Mouse (Mus musculus) myocyte (in vitro differentiated cells): ENCODE measurements at regions not wholly inside any gene's neighbourhood (a gene's known extent, or its start where the extent isn't known, plus 50 kb on each side); places are given as distances from the start of the nearest gene placed in this dataset.

ENCODE experiments used
- CEBPB ChIP-seq: IDR thresholded peaks from 2 replicates; pipeline ENCODE4 v1.6.1; 2011; ENCODE audit warnings: mild to moderate bottlenecking, moderate library complexity; ENCODE audit not compliant: poor library complexity, insufficient read depth, severe bottlenecking
- TCF12 ChIP-seq: IDR thresholded peaks from one replicate; pipeline ENCODE4 v1.6.1; 2011; ENCODE audit warnings: mild to moderate bottlenecking, control low read depth; ENCODE audit not compliant: poor library complexity, insufficient read depth, severe bottlenecking
- USF1 ChIP-seq: IDR thresholded peaks from one replicate; pipeline ENCODE4 v1.6.1; 2011; ENCODE audit warnings: low read depth, mild to moderate bottlenecking, control low read depth, moderate library complexity

- TF ChIP-seq USF1: no peak
- TF ChIP-seq CEBPB: no peak
- no peak for TF ChIP-seq TCF12
Observed at GRCm38 (mm10) chr9:111994401-111994800, 241.3 kb downstream of the Arpp21 start.
